Mouse (Mus musculus): ENCODE data around the gene Mlf2. TPM values are rescaled to one million over a fixed set of nuclear protein-coding genes. Genes with fewer than 3 reads are reported as not detected.

Gene Mlf2
- polyA plus RNA-seq, 1 experiment from 2014 or later: 463 TPM

GRCm38 (mm10) chr6:124930231-124930630 is 955 bp upstream of the Mlf2 start:
- WGBS: 45% methylated on average over 1 of the region's 1 CpGs
- peak overlapping the region; percentile 90 for H3K4me3 ChIP-seq (replicated peaks; ENCODE audit: low read length)

GRCm38 (mm10) chr6:124931525-124932313 is 533 bp downstream of the Mlf2 start:
- Histone ChIP-seq H3K9me3 (ENCODE audit: control insufficient read depth, low read length) (no peaks in the 10 kb centered on the region), H3K36me3 (ENCODE audit: control insufficient read depth, insufficient read depth) (peaks cover 26% of the 10 kb centered on the region), H3K4me1 (replicated peaks; ENCODE audit: control insufficient read depth, insufficient read depth, low read length) (peaks cover 16% of the 10 kb centered on the region), H3K4me3 (replicated peaks; ENCODE audit: low read length) (peak overlapping the region; percentile 90), H3K27ac (ENCODE audit: low read length) (peak overlapping the region; percentile 96), H3K27me3 (replicated peaks; ENCODE audit: control insufficient read depth, insufficient read depth, low read length) (no peaks in the 10 kb centered on the region), H3K4me2 (ENCODE audit: low read length) (peak overlapping the region; percentile 74), H3K9ac (replicated peaks; ENCODE audit: low read depth, low read length) (peak overlapping the region; percentile 98)
- 1% methylated on average over 47 of the region's 48 CpGs for WGBS
- peak; percentile 29 for ATAC-seq

More at GRCm38 (mm10) chr6:124930231-124930630, 955 bp upstream of the Mlf2 start:
- ATAC-seq: no peak
- no peaks in the 10 kb centered on the region for H3K27me3 ChIP-seq (replicated peaks; ENCODE audit: control insufficient read depth, insufficient read depth, low read length)
- peak overlapping the region; percentile 96 for H3K27ac ChIP-seq (ENCODE audit: low read length)
- peak overlapping the region; percentile 98 for H3K9ac ChIP-seq (replicated peaks; ENCODE audit: low read depth, low read length)
- peaks cover 20% of the 10 kb centered on the region for H3K4me1 ChIP-seq (replicated peaks; ENCODE audit: control insufficient read depth, insufficient read depth, low read length)
- peaks cover 16% of the 10 kb centered on the region for H3K36me3 ChIP-seq (ENCODE audit: control insufficient read depth, insufficient read depth)
- H3K9me3 ChIP-seq (ENCODE audit: control insufficient read depth, low read length): no peaks in the 10 kb centered on the region
- H3K4me2 ChIP-seq (ENCODE audit: low read length): peak overlapping the region; percentile 47

DNA sequence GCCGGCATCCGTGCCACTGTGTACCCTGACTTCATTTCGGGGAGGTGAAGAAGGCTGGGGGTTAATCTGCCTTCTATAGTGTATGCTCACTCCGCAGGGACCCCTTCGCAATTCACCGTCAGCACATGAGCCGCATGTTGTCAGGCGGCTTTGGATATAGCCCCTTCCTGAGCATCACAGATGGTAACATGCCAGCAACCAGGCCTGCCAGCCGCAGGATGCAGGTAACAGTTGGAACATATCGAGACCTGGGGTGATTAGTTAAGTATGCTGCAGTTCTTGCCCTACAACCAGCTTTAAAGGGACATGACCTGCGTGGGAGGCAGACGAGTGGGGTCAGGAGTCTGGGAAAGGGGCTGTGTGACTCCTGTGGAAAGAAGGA is 1.1 kb downstream of the Mlf2 start:
- H3K27me3 ChIP-seq (replicated peaks; ENCODE audit: control insufficient read depth, insufficient read depth, low read length): no peaks in the 10 kb centered on the region
- H3K9me3 ChIP-seq (ENCODE audit: control insufficient read depth, low read length): no peaks in the 10 kb centered on the region
- peak overlapping the region; percentile 90 for H3K4me3 ChIP-seq (replicated peaks; ENCODE audit: low read length)
- peak overlapping the region; percentile 98 for H3K9ac ChIP-seq (replicated peaks; ENCODE audit: low read depth, low read length)
- H3K4me1 ChIP-seq (replicated peaks; ENCODE audit: control insufficient read depth, insufficient read depth, low read length): peaks cover 16% of the 10 kb centered on the region
- H3K4me2 ChIP-seq (ENCODE audit: low read length): peak overlapping the region; percentile 74
- 37% methylated on average over 12 of the region's 12 CpGs for WGBS
- no peak overlapping the region for H3K27ac ChIP-seq (ENCODE audit: low read length)
- ATAC-seq: no peak
- peaks cover 26% of the 10 kb centered on the region for H3K36me3 ChIP-seq (ENCODE audit: control insufficient read depth, insufficient read depth)

GRCm38 (mm10) chr6:124933127-124933526 is 1.9 kb downstream of the Mlf2 start:
- Histone ChIP-seq H3K36me3 (ENCODE audit: control insufficient read depth, insufficient read depth) (peaks cover 26% of the 10 kb centered on the region), H3K4me3 (replicated peaks; ENCODE audit: low read length) (no peak overlapping the region)
- WGBS: 87% methylated on average over 3 of the region's 3 CpGs

GRCm38 (mm10) chr6:124934670-124935069 is 3.5 kb downstream of the Mlf2 start:
- no peak overlapping the region for H3K4me3 ChIP-seq (replicated peaks; ENCODE audit: low read length)
- H3K27ac ChIP-seq (ENCODE audit: low read length): no peak overlapping the region
- no peaks in the 10 kb centered on the region for H3K9me3 ChIP-seq (ENCODE audit: control insufficient read depth, low read length)
- ATAC-seq: no peak
- no peak overlapping the region for H3K4me2 ChIP-seq (ENCODE audit: low read length)
- H3K27me3 ChIP-seq (replicated peaks; ENCODE audit: control insufficient read depth, insufficient read depth, low read length): no peaks in the 10 kb centered on the region
- WGBS: 91% methylated on average over 7 of the region's 7 CpGs
- H3K4me1 ChIP-seq (replicated peaks; ENCODE audit: control insufficient read depth, insufficient read depth, low read length): peaks cover 16% of the 10 kb centered on the region
- H3K9ac ChIP-seq (replicated peaks; ENCODE audit: low read depth, low read length): no peak overlapping the region
- H3K36me3 ChIP-seq (ENCODE audit: control insufficient read depth, insufficient read depth): peaks cover 26% of the 10 kb centered on the region

More at GRCm38 (mm10) chr6:124933127-124933526, 1.9 kb downstream of the Mlf2 start:
- Histone ChIP-seq H3K4me2 (ENCODE audit: low read length) (no peak overlapping the region), H3K9ac (replicated peaks; ENCODE audit: low read depth, low read length) (no peak overlapping the region), H3K27ac (ENCODE audit: low read length) (no peak overlapping the region), H3K4me1 (replicated peaks; ENCODE audit: control insufficient read depth, insufficient read depth, low read length) (peaks cover 16% of the 10 kb centered on the region), H3K9me3 (ENCODE audit: control insufficient read depth, low read length) (no peaks in the 10 kb centered on the region), H3K27me3 (replicated peaks; ENCODE audit: control insufficient read depth, insufficient read depth, low read length) (no peaks in the 10 kb centered on the region)
- no peak for ATAC-seq

- peaks cover 26% of the 10 kb centered on the region for H3K36me3 ChIP-seq (ENCODE audit: control insufficient read depth, insufficient read depth)
- H3K4me2 ChIP-seq (ENCODE audit: low read length): no peak overlapping the region
- ATAC-seq: no peak
Measured at GRCm38 (mm10) chr6:124936681-124937080, 5.5 kb downstream of the Mlf2 start.

GRCm38 (mm10) chr6:124937493-124937892 is 6.3 kb downstream of the Mlf2 start:
- Histone ChIP-seq H3K27ac (ENCODE audit: low read length) (no peak overlapping the region), H3K9ac (replicated peaks; ENCODE audit: low read depth, low read length) (no peak overlapping the region), H3K36me3 (ENCODE audit: control insufficient read depth, insufficient read depth) (peaks cover 26% of the 10 kb centered on the region), H3K4me2 (ENCODE audit: low read length) (no peak overlapping the region), H3K4me1 (replicated peaks; ENCODE audit: control insufficient read depth, insufficient read depth, low read length) (peaks cover 4% of the 10 kb centered on the region), H3K4me3 (replicated peaks; ENCODE audit: low read length) (no peak overlapping the region), H3K27me3 (replicated peaks; ENCODE audit: control insufficient read depth, insufficient read depth, low read length) (no peaks in the 10 kb centered on the region), H3K9me3 (ENCODE audit: control insufficient read depth, low read length) (no peaks in the 10 kb centered on the region)
- ATAC-seq: no peak
- WGBS: 87% methylated on average over 2 of the region's 2 CpGs

More at GRCm38 (mm10) chr6:124936681-124937080, 5.5 kb downstream of the Mlf2 start:
- Histone ChIP-seq H3K4me1 (replicated peaks; ENCODE audit: control insufficient read depth, insufficient read depth, low read length) (peaks cover 10% of the 10 kb centered on the region), H3K4me3 (replicated peaks; ENCODE audit: low read length) (no peak overlapping the region), H3K9ac (replicated peaks; ENCODE audit: low read depth, low read length) (no peak overlapping the region), H3K27ac (ENCODE audit: low read length) (no peak overlapping the region), H3K9me3 (ENCODE audit: control insufficient read depth, low read length) (no peaks in the 10 kb centered on the region), H3K27me3 (replicated peaks; ENCODE audit: control insufficient read depth, insufficient read depth, low read length) (no peaks in the 10 kb centered on the region)
- 89% methylated on average over 1 of the region's 1 CpGs for WGBS

DNA sequence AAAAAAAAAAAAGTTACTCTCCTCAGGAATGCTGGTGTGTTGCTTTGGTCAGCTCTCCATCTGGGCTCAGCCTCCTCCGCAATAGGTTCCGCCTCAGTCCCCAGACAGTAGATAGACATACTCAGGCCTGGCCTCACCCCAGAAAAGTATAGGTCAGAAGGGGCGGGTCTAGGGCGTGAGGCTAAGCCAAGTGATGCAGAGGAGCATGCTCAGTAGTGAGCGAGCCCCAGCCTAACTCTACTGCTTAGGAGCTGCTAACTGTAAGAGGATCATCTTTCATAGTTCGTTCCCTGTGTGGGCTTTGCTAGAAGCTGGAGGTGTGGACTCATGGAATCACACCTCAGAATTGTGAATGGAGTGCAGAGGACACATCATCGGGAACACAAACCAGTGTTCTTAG is 7.4 kb downstream of the Mlf2 start:
- H3K4me3 ChIP-seq (replicated peaks; ENCODE audit: low read length): no peak overlapping the region
- H3K27me3 ChIP-seq (replicated peaks; ENCODE audit: control insufficient read depth, insufficient read depth, low read length): no peaks in the 10 kb centered on the region
- no peaks in the 10 kb centered on the region for H3K9me3 ChIP-seq (ENCODE audit: control insufficient read depth, low read length)
- WGBS: 95% methylated on average over 7 of the region's 7 CpGs
- H3K36me3 ChIP-seq (ENCODE audit: control insufficient read depth, insufficient read depth): peaks cover 24% of the 10 kb centered on the region
- H3K9ac ChIP-seq (replicated peaks; ENCODE audit: low read depth, low read length): no peak overlapping the region
- no peak for ATAC-seq
- H3K27ac ChIP-seq (ENCODE audit: low read length): no peak overlapping the region
- H3K4me1 ChIP-seq (replicated peaks; ENCODE audit: control insufficient read depth, insufficient read depth, low read length): no peaks in the 10 kb centered on the region
- H3K4me2 ChIP-seq (ENCODE audit: low read length): no peak overlapping the region

- ATAC-seq: no peak
- Histone ChIP-seq H3K36me3 (ENCODE audit: control insufficient read depth, insufficient read depth) (no peaks in the 10 kb centered on the region), H3K27me3 (replicated peaks; ENCODE audit: control insufficient read depth, insufficient read depth, low read length) (no peaks in the 10 kb centered on the region), H3K27ac (ENCODE audit: low read length) (no peak overlapping the region), H3K9ac (replicated peaks; ENCODE audit: low read depth, low read length) (no peak overlapping the region), H3K9me3 (ENCODE audit: control insufficient read depth, low read length) (no peaks in the 10 kb centered on the region), H3K4me3 (replicated peaks; ENCODE audit: low read length) (no peak overlapping the region), H3K4me1 (replicated peaks; ENCODE audit: control insufficient read depth, insufficient read depth, low read length) (no peaks in the 10 kb centered on the region), H3K4me2 (ENCODE audit: low read length) (no peak overlapping the region)
- WGBS: 90% methylated on average over 1 of the region's 1 CpGs
Measured at GRCm38 (mm10) chr6:124941679-124942078, 10.5 kb downstream of the Mlf2 start.

Data from forebrain, embryonic 16.5 days (tissue).